Mouse (Mus musculus) inflammation-experienced regulatory T-cells, adult 6 months (primary cell): ENCODE results near the gene Whrn. TPM values are rescaled to one million over a fixed set of nuclear protein-coding genes. Genes with fewer than 3 reads are reported as not detected.

Source experiments
- ATAC-seq: one replicate; pipeline ENCODE4 v1.8.0; 2017
- polyA plus RNA-seq, 3 experiments: library from polyadenylated mRNA; unstranded; fragments of 100-300 nt; shearing (Covaris generic); gene quantifications; one replicate each; pipeline ENCODE4 v1.2.1; 2017

The Whrn gene
- polyA plus RNA-seq, 3 experiments from 2014 or later: 0.75 to 4.4 (median 3.9) TPM

DNA sequence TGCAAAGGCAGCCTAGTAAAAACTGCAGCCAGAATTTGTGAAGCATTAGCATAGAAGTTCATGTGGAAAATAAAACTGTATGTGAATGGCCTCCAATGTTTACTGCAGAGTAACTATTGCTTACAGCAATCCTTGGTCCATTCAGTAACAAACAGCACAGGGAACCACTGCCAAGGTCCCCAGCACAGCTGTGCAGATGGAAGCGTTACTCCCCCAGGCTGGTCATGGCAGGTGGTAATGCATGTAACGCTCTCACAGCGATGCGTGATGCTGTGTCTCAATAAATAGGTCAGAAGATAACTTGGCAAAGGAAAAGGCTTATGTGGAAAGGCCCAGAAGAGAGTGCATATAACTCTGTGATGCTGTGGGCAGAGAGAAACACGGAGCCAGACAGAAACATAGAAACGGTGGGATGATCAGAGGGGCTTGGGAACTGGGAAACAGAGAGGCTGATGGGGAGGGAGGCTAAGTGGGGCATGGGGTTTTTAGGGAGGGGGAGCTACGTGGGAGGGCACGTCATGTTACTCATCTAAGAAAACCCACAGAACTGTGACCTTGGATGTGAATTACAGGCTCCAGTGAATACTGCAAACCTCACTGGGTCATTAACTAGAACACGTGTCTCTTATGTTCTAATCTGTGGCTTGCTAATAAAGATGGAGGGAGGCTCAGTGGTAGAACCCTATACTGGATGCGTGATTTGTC lies 51.3 kb downstream of the Whrn start:
- ATAC-seq: no peak

- ATAC-seq: no peak
Observed at GRCm38 (mm10) chr4:63443101-63443500, 52.7 kb downstream of the Whrn start.

DNA sequence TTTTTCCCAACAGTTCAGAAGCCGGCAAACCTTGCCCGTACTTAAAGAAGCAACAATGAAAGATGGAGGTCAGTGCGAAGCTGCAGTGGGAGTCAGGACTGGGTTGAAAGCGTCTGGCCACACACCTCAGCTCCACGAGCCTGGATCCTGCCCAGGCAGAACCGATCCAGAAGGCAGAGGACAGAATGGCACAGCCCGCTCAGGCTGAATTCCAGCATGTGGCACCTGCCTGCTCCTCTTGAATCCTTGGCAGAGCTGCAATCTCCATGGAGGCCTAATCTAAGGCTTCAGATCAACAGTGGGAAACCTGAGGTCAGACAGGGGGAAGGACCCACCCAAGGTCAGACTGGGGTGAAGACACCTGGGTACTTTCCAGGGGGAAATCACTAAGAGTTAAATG lies 54.2 kb downstream of the Whrn start:
- ATAC-seq: no peak

- ATAC-seq: no peak
Observed at GRCm38 (mm10) chr4:63440262-63440661, 55.5 kb downstream of the Whrn start.

DNA sequence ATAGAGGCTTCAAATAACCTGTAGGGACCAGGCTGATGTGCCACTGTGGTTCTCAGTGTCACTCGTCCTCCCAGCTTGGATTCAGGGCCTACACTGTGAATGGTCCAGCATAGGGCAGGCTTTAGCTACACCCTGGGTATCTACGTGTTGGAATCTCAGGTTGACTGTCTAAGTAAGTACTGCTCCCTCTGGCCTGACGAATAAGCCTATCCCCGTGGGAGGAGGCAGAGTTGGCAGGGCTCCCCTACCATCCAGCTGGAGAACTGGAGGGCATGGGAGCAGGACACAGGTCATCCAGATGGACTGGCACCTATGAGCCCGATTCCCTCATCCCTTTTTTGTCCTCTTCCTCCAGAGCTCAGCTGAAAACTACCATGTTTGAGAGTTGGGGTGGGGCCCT lies 57.8 kb downstream of the Whrn start:
- ATAC-seq: no peak

DNA sequence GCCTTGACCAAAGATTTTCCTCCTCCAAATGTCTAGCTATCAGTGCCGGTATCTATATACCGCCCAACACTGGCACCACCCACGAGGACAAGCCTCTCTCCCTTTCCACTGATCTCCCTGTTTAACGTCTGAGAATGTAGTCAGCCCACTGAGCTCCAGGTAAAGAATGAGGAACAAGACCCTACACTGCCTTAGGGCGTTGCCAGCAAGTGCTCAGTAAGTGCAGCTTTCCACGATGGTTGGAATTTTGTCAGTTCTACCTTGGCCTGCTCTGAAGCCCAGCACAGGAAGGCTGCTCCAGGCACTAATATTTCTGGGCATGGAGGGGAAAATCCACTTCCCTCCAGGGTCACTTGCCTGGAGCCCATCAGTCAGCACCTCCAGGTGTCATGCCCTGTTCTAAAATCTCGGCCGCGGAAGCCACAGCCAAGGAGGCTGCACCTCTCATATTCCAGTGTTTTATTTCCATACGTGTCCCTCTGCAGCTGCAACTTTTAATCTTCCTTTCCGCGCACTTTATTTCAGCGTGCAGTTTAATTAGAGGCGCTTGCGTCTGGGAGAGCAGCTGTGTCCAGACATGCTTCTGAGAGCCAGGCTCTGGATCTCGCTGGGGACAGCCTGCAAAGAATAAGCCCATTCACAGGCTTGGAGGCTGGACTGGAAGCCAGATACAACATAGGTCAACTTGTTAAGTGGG lies 58.5 kb downstream of the Whrn start:
- ATAC-seq: no peak

GRCm38 (mm10) chr4:63435402-63435801 lies 60.4 kb downstream of the Whrn start:
- ATAC-seq: no peak

DNA sequence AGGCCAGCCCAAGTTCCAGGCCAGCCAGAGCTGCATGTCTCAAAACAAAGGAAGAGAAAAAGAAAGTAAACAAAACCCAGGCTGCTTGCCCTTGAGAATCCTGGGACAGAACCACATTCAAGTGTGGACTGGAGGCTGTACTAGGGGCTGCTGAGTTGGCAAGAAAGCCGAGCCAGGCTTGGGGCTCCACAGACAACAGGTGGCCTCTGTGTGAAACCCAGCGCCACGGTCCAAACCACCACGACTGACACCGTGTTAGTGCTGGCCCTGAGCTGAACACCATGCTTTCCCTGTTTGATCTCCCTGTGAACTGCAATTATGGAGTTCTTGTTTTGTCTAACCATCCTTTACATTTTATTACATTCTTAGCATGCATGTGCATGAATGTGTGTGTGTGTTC lies 64.7 kb downstream of the Whrn start:
- ATAC-seq: no peak

DNA sequence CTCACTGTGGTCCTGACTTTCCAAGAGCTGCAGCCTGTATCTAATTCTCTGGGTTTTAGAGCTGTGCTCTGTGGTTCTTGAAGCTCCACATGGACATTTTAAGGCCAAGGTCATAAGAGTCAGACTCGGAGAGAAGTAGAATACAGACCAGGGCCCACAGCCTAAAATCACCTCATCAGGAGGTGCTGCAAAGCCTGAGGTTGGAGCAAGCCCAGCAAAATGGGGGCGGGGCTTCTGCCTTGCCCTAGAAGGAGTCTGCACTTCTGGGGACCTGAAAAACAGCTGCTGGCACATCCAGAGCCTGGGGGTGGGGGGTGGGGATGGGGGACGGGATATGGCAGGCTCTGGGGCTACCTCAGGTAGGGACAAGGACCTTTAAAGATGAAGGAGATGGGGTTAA lies 65.4 kb downstream of the Whrn start:
- no peak for ATAC-seq

DNA sequence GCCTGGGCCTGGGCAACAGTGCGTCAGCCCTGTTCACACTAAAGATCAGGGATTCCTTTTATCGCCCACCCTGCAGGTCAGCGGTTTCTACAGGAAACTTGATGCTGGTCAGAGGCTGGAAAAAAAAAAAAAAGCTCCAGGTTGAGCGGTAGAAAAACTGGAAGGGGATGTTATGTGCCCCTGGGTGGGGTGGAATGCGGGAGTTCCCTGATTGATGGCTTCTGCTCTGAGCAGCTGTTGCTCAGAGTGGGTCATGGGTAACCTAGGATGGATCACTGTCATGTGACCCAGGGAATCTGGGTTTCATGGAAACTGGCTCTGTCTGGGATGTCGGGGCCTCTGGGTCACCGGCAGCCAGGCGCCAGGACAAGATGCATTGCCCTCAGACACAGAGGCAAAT lies 69.5 kb downstream of the Whrn start:
- no peak for ATAC-seq

DNA sequence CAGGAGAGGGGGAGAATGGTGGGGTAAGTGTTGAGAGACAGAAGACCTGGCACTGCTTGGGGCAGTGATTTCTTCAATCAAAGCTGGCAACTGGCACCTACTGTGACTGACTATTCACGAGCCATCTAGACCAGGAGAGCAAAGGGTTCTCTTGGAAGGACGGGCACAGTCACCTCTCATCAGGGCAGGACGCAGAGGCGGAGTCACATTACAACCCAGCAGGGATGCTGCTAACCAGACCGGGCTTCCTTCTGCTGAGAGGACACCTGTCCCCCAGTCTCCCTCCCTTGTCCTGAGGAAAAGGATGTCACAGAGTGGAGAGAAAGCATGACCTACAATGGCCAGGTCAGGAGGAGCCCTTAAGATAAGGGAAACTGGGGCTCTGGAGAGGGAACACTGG lies 72.0 kb downstream of the Whrn start:
- ATAC-seq: no peak

- no peak for ATAC-seq
Observed at GRCm38 (mm10) chr4:63423231-63423630, 72.6 kb downstream of the Whrn start.

- no peak for ATAC-seq
Observed at GRCm38 (mm10) chr4:63420143-63420920, 75.5 kb downstream of the Whrn start.

- no peak for ATAC-seq
Observed at GRCm38 (mm10) chr4:63418270-63418669, 77.5 kb downstream of the Whrn start.

DNA sequence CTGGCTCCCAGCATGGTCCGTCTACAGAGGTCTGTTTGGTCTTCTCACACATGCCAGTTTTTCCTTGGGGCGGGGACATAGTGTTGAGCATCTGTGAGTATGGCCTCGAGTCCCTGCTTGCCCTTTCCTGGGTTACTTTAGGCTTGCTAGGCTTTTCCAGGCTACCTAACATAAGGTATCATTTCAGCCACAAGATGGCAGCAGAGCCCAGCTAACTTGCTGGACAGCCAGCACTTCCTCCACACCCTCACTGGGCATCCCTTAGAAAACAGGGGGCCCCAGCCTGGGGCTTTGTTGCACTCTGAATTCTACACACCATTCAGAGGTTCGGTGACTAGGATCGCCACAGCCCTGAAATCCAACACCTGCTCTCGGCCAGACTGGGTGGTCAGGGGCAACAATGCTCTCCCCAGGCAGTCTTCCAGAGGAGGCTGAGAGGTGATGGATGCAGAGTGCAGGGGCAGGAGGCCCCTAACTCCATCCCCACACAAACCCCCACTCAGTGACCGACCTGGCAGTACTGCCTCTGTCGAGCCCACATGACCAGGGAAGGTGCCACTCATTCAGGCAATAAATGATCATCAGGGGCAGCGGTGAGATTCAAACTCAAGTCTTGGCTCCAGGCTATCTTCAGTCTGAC lies 78.4 kb downstream of the Whrn start:
- ATAC-seq: peak; percentile 89

DNA sequence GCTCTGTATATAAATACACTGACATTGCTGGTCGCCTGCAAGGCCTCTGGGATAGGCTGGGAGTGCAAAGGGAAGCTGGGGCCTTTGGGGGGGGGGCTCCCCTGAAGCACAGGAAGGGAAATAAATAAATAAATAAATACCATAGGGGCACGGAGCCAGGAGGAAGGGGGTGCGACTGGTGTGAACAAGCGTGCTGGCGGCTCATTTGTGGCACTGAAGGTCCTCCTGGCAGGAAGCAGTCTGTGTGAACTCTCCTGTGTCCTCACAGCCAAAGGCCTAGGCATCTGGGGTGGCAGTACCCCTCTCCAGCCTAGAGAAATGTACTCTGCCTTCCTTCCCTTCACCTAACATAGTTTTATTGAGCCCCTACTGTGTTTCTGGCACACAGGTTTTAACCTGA lies 80.8 kb downstream of the Whrn start:
- no peak for ATAC-seq

DNA sequence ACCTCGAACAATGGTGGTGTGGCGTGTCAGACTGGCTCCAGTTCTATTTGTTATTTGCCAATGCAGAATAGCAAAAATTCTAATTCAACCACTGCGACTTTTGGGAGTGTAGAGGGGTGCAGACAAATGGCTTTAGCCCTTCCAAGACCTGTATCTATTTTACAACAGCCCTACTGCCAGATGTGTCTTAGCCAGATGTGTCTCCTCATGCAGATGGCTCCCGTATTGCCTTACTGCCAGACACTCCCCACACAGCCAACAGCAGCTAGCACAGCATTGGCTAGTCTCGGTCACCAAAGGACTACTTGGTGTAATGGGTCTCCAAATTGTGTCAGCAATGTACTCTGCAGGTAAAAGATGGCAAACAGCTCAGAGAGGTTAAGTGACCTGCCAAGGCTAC lies 84.6 kb downstream of the Whrn start:
- ATAC-seq: no peak

DNA sequence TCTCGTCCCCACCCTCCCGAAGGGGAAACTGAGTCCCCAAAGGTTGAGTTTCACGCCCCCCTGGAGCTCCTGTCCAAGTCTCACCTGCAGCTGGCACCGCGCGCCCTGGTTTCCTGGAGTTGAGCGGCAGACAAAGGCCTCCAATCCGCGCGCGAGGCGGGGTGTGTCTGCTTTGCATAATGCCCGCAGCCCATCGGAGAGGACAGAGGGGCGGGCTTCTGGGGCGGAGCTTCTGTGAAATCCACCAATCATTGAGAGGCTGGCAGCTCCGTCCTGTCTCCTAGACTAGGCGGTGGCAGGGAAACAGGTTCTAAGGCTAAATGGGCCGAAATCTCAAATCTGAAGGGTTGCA lies 85.2 kb downstream of the Whrn start:
- peak; percentile 88 for ATAC-seq

GRCm38 (mm10) chr4:63409908-63410582 lies 85.7 kb downstream of the Whrn start:
- peak; percentile 59 for ATAC-seq

- peak; percentile 5 for ATAC-seq
Observed at GRCm38 (mm10) chr4:63409317-63409907, 86.4 kb downstream of the Whrn start.

GRCm38 (mm10) chr4:63408649-63409048 lies 87.1 kb downstream of the Whrn start:
- peak; percentile 14 for ATAC-seq

DNA sequence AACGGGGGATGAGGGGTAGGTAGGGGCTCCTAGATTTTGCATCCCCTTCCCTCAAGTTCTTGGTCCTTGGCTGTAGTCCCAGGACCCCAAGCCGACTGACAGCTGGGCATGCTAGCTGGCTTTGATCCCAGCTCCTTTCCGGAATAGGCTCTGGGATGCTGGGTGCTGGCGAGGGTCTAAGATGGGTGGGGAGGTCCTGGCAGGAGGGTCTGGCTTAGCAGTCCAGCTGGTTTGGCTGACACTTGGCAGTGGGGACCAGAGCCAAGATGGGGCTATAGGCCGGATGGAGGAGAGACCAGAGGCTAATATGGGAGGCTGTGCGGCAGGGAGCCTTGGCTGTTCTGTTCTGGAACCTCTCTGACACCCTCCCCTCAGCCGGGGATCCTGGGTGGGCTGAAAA lies 87.5 kb downstream of the Whrn start:
- no peak for ATAC-seq
